Mouse (Mus musculus): Measurements from ENCODE around the gene Gys1. TPM values are rescaled to one million over a fixed set of nuclear protein-coding genes. Genes with fewer than 3 reads are reported as not detected.
"Not testable (repeated sequence)": the region's sequence is repeated elsewhere in the genome, so short reads cannot be mapped to it uniquely, and the experiment has no call there.

Gys1 gene
- polyA plus RNA-seq, 1 experiment from 2014 or later: 29.2 TPM

DNA sequence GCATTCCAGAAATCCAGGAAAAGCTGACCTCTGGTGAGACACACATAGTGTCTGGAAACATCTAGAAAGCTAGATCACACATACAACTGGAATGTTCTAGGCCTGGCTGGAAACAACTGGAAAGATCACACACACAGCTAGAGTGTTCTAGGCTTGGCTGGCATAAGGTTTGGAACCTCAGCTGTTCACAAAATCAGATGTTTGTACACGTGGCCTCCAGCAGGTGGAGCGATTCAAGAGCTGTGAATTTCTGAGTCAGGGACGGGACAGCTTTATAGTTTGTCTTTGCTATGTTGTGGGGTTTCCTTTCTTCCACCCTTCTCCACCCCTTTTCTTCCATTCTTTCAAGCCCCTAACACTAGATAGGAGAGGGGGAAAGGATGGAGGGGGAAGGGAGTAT, 42.4 kb downstream of the Gys1 start:
- ATAC-seq (ENCODE audit: low FRiP score) (no peak), DNase-seq (ENCODE audit: low spot score) (peak; percentile 69)
- Histone ChIP-seq H3K27me3 (ENCODE audit: control insufficient read depth, insufficient read depth, low read length) (no peaks in the 10 kb centered on the region), H3K36me3 (ENCODE audit: control insufficient read depth, insufficient read depth, low read length) (no peaks in the 10 kb centered on the region), H3K4me3 (ENCODE audit: low read depth, low read length) (no peak overlapping the region), H3K9ac (ENCODE audit: low read depth, low read length) (no peak overlapping the region), H3K27ac (ENCODE audit: low read depth, low read length) (no peak overlapping the region), H3K9me3 (ENCODE audit: control insufficient read depth, low read length) (no peaks in the 10 kb centered on the region), H3K4me1 (replicated peaks; ENCODE audit: control insufficient read depth, insufficient read depth, low read length) (no peaks in the 10 kb centered on the region), H3K4me2 (replicated peaks; ENCODE audit: low read depth, low read length) (no peak overlapping the region)
- WGBS: 19% methylated on average over 3 of the region's 3 CpGs

DNA sequence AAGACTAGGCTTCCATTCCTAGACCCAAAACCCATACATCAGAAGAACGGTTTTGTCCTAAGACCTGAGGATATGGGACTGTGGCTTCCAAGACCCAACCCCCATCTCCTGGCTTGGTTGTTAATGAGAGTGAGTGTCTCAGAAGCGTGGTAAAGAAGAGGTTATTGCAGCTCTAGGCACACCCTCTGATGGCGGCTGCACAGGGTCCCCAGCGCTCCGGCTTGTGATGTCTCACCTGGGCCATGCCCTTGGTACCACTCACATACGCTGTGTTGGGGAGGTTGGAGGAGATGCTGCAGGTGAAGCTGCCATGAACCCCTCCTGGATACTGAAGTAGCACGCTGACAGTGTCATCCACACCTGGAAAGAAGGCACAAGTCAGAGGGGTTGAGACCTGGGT, 44.1 kb downstream of the Gys1 start:
- Histone ChIP-seq H3K36me3 (ENCODE audit: control insufficient read depth, insufficient read depth, low read length) (no peaks in the 10 kb centered on the region), H3K4me2 (replicated peaks; ENCODE audit: low read depth, low read length) (no peak overlapping the region), H3K27ac (ENCODE audit: low read depth, low read length) (no peak overlapping the region), H3K4me1 (replicated peaks; ENCODE audit: control insufficient read depth, insufficient read depth, low read length) (no peaks in the 10 kb centered on the region), H3K27me3 (ENCODE audit: control insufficient read depth, insufficient read depth, low read length) (no peaks in the 10 kb centered on the region), H3K9me3 (ENCODE audit: control insufficient read depth, low read length) (no peaks in the 10 kb centered on the region), H3K4me3 (ENCODE audit: low read depth, low read length) (no peak overlapping the region), H3K9ac (ENCODE audit: low read depth, low read length) (no peak overlapping the region)
- DNase-seq (ENCODE audit: low spot score) (no peak), ATAC-seq (ENCODE audit: low FRiP score) (no peak)
- 97% methylated on average over 7 of the region's 7 CpGs for WGBS

DNA sequence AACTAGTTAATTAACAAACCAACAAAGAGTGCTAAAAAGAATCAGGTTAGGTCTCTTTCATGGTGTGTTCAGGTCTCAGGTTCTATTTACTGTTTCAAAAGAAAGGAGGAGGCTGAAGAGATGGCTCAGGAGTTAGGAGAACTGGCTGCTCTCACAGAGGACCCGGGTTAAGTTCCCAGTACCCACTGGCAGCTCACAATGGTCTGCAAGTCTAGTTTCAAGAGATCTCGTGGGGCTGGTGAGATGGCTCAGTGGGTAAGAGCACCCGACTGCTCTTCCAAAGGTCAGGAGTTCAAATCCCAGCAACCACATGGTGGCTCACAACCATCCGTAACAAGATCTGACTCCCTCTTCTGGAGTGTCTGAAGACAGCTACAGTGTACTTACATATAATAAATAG, 45.7 kb downstream of the Gys1 start:
- ATAC-seq (ENCODE audit: low FRiP score); H3K4me2 ChIP-seq (replicated peaks; ENCODE audit: low read depth, low read length); H3K36me3 ChIP-seq (ENCODE audit: control insufficient read depth, insufficient read depth, low read length); H3K4me1 ChIP-seq (replicated peaks; ENCODE audit: control insufficient read depth, insufficient read depth, low read length); H3K9ac ChIP-seq (ENCODE audit: low read depth, low read length); H3K4me3 ChIP-seq (ENCODE audit: low read depth, low read length); H3K27ac ChIP-seq (ENCODE audit: low read depth, low read length); DNase-seq (ENCODE audit: low spot score); H3K27me3 ChIP-seq (ENCODE audit: control insufficient read depth, insufficient read depth, low read length); H3K9me3 ChIP-seq (ENCODE audit: control insufficient read depth, low read length): not testable (repeated sequence)
- whole genome bisulfite sequencing: 76% methylated on average over 3 of the region's 4 CpGs

GRCm38 (mm10) chr7:45481374-45481927, 46.8 kb downstream of the Gys1 start, which contains the start of gene Tulp2:
Gene Tulp2, plus strand, starts transcription at chr7:45481877.
- DNase-seq (ENCODE audit: low spot score) (peak; percentile 70), ATAC-seq (ENCODE audit: low FRiP score) (peak; percentile 71; the same call in 1 of the 2 replicates)
- Histone ChIP-seq H3K4me3 (ENCODE audit: low read depth, low read length) (no peak within 1 kb of the TSS), H3K9ac (ENCODE audit: low read depth, low read length) (no peak within 1 kb of the TSS), H3K27ac (ENCODE audit: low read depth, low read length) (no peak within 1 kb of the TSS), H3K27me3 (ENCODE audit: control insufficient read depth, insufficient read depth, low read length) (no peaks in the 10 kb centered on the region), H3K4me1 (replicated peaks; ENCODE audit: control insufficient read depth, insufficient read depth, low read length) (no peaks in the 10 kb centered on the region), H3K4me2 (replicated peaks; ENCODE audit: low read depth, low read length) (no peak within 1 kb of the TSS), H3K36me3 (ENCODE audit: control insufficient read depth, insufficient read depth, low read length) (no peaks in the 10 kb centered on the region), H3K9me3 (ENCODE audit: control insufficient read depth, low read length) (no peaks in the 10 kb centered on the region)
- WGBS: 53% methylated on average over 15 of the region's 15 CpGs

DNA sequence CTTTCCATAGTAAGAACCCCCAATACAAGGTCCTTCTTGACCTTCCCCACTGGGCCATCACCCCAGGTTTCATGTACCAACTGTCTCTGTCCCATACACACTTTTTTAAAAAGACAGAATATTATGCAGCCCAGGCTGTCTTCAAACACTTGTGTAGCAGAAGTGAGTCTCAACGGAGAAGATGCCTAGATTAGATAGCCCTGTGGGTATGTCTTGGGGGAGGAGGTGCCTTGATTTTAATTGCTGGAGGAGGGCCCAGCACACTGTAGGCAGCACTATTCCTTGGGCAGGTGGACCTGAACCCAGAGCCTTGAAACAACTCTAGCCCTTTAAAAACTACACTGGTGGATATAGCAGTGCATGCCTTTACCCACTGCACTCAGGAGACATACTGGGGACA, 47.5 kb downstream of the Gys1 start:
- no peaks in the 10 kb centered on the region for H3K4me1 ChIP-seq (replicated peaks; ENCODE audit: control insufficient read depth, insufficient read depth, low read length)
- no peaks in the 10 kb centered on the region for H3K36me3 ChIP-seq (ENCODE audit: control insufficient read depth, insufficient read depth, low read length)
- H3K4me3 ChIP-seq (ENCODE audit: low read depth, low read length): no peak overlapping the region
- H3K27ac ChIP-seq (ENCODE audit: low read depth, low read length): no peak overlapping the region
- no peaks in the 10 kb centered on the region for H3K9me3 ChIP-seq (ENCODE audit: control insufficient read depth, low read length)
- H3K27me3 ChIP-seq (ENCODE audit: control insufficient read depth, insufficient read depth, low read length): no peaks in the 10 kb centered on the region
- no peak overlapping the region for H3K9ac ChIP-seq (ENCODE audit: low read depth, low read length)
- H3K4me2 ChIP-seq (replicated peaks; ENCODE audit: low read depth, low read length): no peak overlapping the region
- ATAC-seq (ENCODE audit: low FRiP score) (no peak), DNase-seq (ENCODE audit: low spot score) (no peak)
- WGBS: 89% methylated on average over 1 of the region's 1 CpGs

DNA sequence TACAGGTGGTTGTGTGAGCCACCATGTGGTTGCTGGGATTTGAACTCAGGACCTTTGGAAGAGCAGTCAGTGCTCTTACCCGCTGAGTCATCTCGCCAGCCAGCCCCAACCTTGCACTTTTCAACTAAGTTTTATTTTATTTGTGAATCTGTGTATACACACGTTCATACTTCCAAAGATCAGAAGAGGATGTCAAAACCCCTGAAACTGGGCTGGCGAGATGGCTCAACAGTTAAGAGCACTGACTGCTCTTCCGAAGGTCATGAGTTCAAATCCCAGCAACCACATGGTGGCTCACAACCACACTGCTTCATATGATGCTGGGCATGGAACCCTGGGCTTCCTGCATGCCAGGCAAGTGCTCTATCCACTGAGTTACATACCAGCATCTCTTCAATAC, 50.3 kb downstream of the Gys1 start:
- 94% methylated on average over 5 of the region's 5 CpGs for WGBS
- not testable (repeated sequence) for H3K27me3 ChIP-seq (ENCODE audit: control insufficient read depth, insufficient read depth, low read length); H3K36me3 ChIP-seq (ENCODE audit: control insufficient read depth, insufficient read depth, low read length); ATAC-seq (ENCODE audit: low FRiP score); DNase-seq (ENCODE audit: low spot score); H3K9ac ChIP-seq (ENCODE audit: low read depth, low read length); H3K4me3 ChIP-seq (ENCODE audit: low read depth, low read length); H3K4me1 ChIP-seq (replicated peaks; ENCODE audit: control insufficient read depth, insufficient read depth, low read length); H3K9me3 ChIP-seq (ENCODE audit: control insufficient read depth, low read length); H3K4me2 ChIP-seq (replicated peaks; ENCODE audit: low read depth, low read length); H3K27ac ChIP-seq (ENCODE audit: low read depth, low read length)

- H3K27me3 ChIP-seq (ENCODE audit: control insufficient read depth, insufficient read depth, low read length): no peaks in the 10 kb centered on the region
- no peak for DNase-seq (ENCODE audit: low spot score)
- no peak for ATAC-seq (ENCODE audit: low FRiP score)
- H3K9me3 ChIP-seq (ENCODE audit: control insufficient read depth, low read length): no peaks in the 10 kb centered on the region
- H3K4me2 ChIP-seq (replicated peaks; ENCODE audit: low read depth, low read length): no peak overlapping the region
- no peaks in the 10 kb centered on the region for H3K4me1 ChIP-seq (replicated peaks; ENCODE audit: control insufficient read depth, insufficient read depth, low read length)
- WGBS: 77% methylated on average over 7 of the region's 7 CpGs
- H3K36me3 ChIP-seq (ENCODE audit: control insufficient read depth, insufficient read depth, low read length): no peaks in the 10 kb centered on the region
- H3K4me3 ChIP-seq (ENCODE audit: low read depth, low read length): no peak overlapping the region
- H3K27ac ChIP-seq (ENCODE audit: low read depth, low read length): no peak overlapping the region
- no peak overlapping the region for H3K9ac ChIP-seq (ENCODE audit: low read depth, low read length)
Observed at GRCm38 (mm10) chr7:45486158-45486557, 51.5 kb downstream of the Gys1 start.

DNA sequence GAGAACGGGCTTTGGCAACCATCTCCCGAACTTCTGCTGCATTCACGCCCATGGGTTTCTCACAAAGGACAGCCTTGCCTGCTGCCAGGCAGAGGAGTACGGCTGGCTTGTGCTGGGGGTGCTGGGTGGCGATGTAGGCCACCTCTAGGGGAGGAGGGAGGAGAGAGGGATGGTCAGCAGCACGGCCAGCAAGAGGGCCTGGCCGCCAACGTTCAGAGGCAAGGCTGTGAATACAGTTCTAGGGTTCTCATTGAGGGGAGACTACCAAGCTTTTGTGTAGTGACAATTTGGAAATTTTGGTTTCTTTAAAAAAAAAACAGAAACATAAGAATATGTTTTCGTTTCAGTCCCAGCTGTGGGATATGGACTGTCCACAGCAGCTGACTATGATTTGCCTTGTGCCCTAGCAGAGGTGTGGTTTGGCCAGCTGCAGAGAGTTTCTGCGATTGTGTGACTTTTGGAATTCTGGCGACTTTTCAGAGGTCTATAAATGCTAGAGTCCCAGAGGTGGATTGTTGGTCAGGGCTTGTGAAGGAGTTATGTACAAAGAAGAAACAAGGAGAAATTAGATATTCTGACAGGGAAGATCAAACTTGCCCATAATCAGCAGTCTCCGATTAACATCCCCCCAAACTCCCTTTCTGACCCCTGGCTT, 52.2 kb downstream of the Gys1 start, which contains the start of gene Gm45808:
Gm45808 (minus strand) TSS at position 51 of the 655 bp plus-strand sequence.
- Histone ChIP-seq H3K4me2 (replicated peaks; ENCODE audit: low read depth, low read length) (no peak within 1 kb of the TSS), H3K4me1 (replicated peaks; ENCODE audit: control insufficient read depth, insufficient read depth, low read length) (no peaks in the 10 kb centered on the region), H3K36me3 (ENCODE audit: control insufficient read depth, insufficient read depth, low read length) (no peaks in the 10 kb centered on the region), H3K9ac (ENCODE audit: low read depth, low read length) (no peak within 1 kb of the TSS), H3K4me3 (ENCODE audit: low read depth, low read length) (no peak within 1 kb of the TSS), H3K27ac (ENCODE audit: low read depth, low read length) (no peak within 1 kb of the TSS), H3K27me3 (ENCODE audit: control insufficient read depth, insufficient read depth, low read length) (no peaks in the 10 kb centered on the region), H3K9me3 (ENCODE audit: control insufficient read depth, low read length) (no peaks in the 10 kb centered on the region)
- WGBS: 82% methylated on average over 12 of the region's 12 CpGs
- no peak for ATAC-seq (ENCODE audit: low FRiP score)
- DNase-seq (ENCODE audit: low spot score): no peak

GRCm38 (mm10) chr7:45487861-45488292, 53.2 kb downstream of the Gys1 start:
- 22% methylated on average over 11 of the region's 11 CpGs for WGBS
- H3K9me3 ChIP-seq (ENCODE audit: control insufficient read depth, low read length): no peaks in the 10 kb centered on the region
- H3K27ac ChIP-seq (ENCODE audit: low read depth, low read length): peak overlapping the region; percentile 43
- H3K27me3 ChIP-seq (ENCODE audit: control insufficient read depth, insufficient read depth, low read length): no peaks in the 10 kb centered on the region
- H3K9ac ChIP-seq (ENCODE audit: low read depth, low read length): peak overlapping the region; percentile 68
- DNase-seq (ENCODE audit: low spot score) (peak; percentile 52), ATAC-seq (ENCODE audit: low FRiP score) (peak; percentile 33)
- peak overlapping the region; percentile 49 for H3K4me2 ChIP-seq (replicated peaks; ENCODE audit: low read depth, low read length)
- peak overlapping the region; percentile 28 for H3K4me3 ChIP-seq (ENCODE audit: low read depth, low read length)
- H3K4me1 ChIP-seq (replicated peaks; ENCODE audit: control insufficient read depth, insufficient read depth, low read length): no peaks in the 10 kb centered on the region
- no peaks in the 10 kb centered on the region for H3K36me3 ChIP-seq (ENCODE audit: control insufficient read depth, insufficient read depth, low read length)
